Mouse (Mus musculus) left cerebral cortex, postnatal 14 days (tissue): ENCODE results near the gene Tekt4. TPM values are rescaled to one million over a fixed set of nuclear protein-coding genes. Genes with fewer than 3 reads are reported as not detected.

Experiments used
- DNase-seq, 2 experiments: peaks; one replicate each; pipeline ENCODE4 v3.0.0; 2021 to 2022; ENCODE audit warnings: low spot score in 2 of 2, mixed read lengths in 1 of 2
- intact Hi-C: fragments of 180-260 bp; cut with DNase I; formaldehyde crosslinking; loops from one replicate; pipeline ENCODE4 v1.15.1; 2025
- total RNA-seq, 2 experiments: library from RNA; stranded (reverse); gene quantifications; 2 replicates each; pipeline ENCODE4 v1.2.3; 2021

Gene Tekt4
- total RNA-seq, 2 experiments from 2014 or later: 1.5 to 3.8 TPM

DNA sequence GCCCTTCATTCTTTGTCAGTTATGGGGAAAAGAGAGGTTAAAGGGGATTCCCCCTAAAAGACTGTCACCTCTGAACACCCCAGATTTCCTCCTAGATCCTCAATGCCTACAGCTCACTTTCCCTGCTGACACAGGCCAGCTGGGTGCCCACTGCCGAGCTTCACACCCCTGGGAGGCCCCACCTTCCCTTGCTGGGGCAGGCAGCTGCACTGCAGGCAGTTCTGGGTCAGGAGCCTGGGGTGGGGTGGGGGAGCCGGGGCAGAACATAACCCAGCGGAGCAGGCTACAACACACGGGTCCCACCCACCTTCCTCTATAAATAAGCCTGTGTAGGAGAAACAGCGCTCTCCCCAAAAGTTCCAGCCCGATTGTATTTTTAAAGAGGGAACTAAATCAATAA, 24.5 kb upstream of the Tekt4 start:
- intact Hi-C loops: no loop called here
- no peak for DNase-seq

DNA sequence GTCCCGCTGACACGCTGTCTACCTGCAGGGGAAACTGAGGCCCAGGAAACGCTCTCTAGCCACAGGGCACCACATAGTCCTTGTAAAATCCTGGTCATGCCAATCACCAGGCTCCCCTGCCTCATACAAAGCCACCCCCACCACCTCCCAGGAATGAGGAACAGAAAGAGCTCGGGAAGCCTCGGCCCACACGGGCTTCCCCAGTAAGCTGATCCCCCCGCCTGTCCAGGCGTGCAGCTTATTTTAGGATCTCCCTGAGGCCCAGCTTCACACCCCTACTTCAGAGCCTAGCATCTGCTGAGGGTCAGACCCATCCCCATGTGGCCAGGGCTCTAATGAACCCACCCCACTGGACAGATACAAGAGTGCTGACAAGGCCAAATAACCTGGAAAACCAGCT, 23.9 kb upstream of the Tekt4 start:
- intact Hi-C loops: no loop called here
- DNase-seq: no peak

DNA sequence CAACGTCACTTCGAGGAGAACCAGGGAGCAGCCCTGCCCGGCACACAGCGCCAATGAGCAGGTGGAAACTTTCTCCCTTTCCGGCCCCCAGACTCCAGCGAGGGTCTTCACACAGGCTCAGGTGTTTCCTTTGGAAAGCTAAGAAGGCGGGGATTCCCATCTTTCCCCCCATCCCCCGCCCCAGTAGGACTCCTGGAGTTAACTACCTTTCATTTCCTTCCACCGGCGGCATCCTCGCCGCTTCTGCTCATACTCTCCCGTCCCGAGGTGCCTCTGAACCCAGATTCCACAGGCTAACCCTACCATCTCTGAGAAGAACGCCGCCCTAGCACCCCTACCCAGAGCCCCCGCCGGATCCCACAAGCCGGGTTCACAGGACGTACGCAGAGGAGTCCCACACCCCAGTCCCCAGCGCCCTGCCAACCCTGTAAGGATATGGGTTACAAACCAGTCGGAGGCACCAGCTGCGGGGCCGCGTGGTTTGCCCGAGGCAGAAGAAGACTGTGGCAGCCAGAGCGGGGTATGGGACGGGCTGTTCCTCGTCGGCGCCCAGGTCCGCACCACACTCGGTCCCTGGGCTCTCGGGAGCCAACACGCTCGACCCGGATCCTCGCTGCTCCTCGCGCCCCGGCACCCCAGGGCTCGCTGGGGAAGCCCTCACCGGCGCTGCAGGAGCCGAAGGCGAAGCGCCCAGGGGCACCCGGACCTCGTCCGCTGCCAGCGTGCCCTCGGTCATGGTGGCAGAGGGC, 21.8 kb upstream of the Tekt4 start:
- intact Hi-C loops: no loop called here
- peak in 1 of 2 experiments; percentile 27 for DNase-seq

DNA sequence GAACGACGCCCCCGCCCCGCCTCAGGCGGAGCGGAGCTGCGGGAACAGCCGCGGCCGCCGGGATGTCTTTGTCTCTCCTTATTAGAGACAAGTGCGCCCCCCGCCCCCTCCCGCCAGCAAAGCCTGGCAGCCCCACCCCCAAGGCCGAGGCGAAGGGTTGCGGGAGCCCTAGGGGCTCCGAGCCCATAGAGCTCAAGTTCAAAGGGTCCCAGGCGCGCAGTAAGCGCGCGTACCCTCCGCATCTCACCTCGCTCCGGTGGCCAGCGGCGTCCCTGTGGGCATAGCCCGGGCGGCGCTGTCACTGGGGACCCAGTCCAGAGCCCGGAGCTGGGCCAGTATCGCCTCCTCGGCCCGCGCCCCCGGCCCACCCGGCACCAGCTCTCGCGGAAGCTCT, 21.2 kb upstream of the Tekt4 start:
- no peak for DNase-seq
- intact Hi-C loops: no loop called here

DNA sequence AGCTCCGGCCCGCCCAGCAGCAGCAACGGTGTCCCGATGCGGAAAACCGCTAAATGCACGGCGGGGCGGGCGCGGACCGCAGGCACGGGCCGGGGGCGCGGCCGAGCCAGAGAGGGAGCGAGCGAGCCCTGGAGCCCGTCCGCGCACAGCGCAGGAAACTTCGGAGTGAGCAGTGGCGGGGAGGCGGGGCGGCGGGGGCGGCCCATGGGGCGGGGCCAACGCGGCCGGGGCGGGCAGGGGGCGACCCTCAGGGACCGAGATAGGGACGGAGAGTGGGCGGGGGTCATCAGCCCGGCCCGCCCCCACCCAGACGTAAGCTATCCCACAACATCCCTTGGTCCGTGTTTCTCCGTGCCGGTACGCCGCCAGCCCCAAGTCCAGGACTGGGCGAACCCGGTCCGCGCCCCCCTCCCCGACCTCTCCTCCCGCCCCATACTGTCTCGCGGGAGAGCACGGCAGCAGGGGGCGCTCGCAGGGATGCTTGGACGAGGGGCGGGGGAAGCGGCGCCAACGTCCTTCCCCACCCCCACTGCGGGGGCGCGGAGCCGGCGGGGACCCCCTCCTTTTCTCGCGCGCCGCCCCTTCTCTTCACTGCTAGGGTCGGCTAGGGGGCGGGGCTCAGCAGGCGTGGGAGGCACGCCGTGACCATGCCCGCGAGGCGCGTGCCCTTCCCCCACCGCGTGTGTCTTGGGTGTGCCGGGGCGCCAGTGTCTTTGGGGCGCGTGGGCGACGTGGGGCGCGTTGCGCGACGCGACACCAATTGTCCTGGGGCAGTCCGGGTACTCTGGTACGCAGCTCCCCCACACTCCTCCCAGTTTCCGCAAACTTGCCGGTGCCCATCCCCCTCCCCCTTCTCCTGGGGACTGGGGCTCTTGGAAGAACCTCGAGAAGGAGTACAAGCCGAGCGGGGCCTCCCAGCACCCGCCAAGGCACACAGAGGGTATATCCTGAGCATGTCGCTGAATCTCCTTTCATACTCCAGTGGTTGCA, 20.5 kb upstream of the Tekt4 start, which contains the start of gene Cacna1h:
Gene Cacna1h (minus strand): TSS at position 167 of the 990 bp plus-strand sequence.
- intact Hi-C loops: no loop called here
- peak; percentile 81 to 84 for DNase-seq

DNA sequence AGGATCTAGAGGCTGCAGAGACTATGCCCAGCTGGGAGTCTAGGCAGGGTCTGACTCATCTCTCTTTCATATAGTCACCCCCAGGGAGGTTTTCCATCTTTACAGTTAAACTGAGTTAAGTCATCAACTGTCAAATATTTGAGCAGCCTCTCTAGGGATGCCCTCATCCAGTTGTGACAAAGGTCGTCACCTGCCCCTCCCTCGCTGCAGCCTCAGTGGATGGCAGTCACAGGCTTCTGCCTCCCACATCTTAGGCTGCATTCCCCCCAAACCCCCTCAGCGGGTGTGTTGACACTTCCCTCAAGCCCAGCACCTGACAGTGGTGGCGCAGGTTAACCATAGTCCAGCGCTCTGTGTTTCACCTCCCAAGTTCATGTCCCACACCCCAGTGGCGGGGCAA, 13.0 kb upstream of the Tekt4 start:
- intact Hi-C loops: no loop called here
- DNase-seq: no peak

DNA sequence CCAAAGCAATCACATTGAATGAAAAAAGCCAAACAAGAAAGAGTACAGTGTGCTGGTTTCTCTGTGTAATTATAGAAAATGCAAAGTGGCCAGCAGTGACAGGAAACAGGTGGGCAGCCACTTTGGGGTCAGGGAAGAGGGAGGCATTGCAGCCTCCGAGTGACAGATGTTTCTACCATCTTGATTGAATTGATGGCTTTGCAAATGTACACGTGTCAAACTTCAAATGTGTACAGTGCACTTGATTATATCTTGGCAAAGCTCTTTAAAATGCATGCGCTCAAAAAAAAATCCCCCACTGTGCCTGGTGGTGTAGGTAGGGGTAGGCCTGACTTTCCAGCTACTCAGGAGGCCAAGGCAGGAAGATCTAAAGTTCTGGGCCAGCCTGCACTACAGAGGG, 11.5 kb upstream of the Tekt4 start:
- intact Hi-C loops: no loop called here

DNA sequence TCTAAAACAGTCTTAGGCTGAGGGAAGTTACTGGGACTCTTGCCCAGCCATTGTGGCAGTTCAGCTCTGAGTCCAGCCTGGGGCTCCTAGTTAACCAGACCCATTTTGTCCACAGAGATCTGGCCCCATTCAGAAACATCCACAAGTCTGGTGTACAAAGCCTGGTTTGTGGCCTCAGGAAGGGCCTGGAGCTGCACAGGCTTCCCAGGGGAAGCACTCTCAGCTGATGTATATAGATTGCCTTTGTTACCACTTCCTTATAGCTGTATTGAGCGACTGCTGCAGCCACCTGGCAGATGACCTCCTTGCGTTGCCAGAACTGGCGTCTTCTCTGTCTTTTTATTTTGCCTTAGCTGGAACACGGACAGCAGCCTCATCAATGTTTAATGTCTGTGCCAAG, 9.3 kb upstream of the Tekt4 start:
- intact Hi-C loops: no loop called here
- no peak for DNase-seq

More for the DNA sequence above, 11.5 kb upstream of the Tekt4 start:
- DNase-seq: no peak

DNA sequence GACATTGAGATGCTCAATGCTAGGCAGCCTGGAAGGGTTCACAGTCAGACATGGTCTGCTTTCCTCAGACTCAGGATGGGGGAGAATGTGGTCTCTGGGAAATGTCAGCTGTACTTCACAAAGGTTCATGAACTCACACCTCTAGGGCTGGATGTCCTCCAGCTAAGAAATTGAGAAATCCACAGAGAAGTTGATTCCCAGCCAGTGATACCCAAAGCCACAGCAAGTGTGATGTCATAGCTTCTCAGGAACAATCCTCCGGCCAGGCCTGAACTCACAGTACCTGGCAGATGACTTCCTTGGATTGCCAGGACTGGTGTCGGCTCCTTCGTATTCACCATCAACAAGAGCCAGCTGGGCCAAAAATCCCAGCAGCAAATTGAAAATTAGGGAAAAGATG, 8.6 kb upstream of the Tekt4 start:
- no peak for DNase-seq
- intact Hi-C loops: no loop called here

DNA sequence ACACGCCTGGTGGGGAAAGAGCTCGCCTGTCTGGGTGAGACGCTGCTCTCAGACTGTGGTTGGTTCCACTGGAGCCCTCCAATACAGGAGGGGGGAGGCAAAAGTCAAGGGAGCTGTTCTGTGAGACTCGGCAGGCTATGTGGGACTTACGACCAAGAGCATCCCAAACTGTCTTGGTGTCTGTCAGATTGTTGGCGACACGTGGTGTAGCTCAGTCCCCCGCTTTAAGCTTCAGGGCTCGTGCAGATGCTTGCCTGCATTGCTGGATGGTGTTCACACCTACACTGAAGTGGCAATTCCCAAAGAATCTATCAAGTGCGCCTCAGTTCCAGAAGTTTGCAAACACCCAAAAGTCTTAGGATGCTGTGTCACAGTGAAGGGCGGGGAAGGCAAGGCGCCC, 6.5 kb upstream of the Tekt4 start:
- peak in 1 of 2 experiments; percentile 49 for DNase-seq
- intact Hi-C loops: no loop called here

DNA sequence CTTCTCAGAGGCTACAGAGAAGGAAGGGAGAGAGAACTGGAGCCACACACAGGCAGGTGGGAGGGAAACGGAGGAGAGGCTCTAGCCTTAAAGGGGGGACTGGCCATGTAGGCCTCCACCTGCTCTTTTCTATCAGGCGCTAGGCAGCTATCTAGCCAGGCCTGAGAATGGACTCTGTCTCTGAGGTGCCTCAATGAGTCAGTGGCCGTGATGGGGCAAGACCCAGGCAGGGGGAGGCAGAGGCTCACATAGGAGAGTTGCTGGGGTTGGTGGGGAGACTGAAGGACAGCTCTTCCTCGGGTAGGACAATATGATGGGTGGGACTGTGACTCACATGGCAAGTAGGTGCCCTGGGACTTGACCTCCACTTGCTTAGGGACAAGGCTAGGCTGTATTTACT, 4.1 kb upstream of the Tekt4 start:
- no peak for DNase-seq
- intact Hi-C loops: no loop called here

DNA sequence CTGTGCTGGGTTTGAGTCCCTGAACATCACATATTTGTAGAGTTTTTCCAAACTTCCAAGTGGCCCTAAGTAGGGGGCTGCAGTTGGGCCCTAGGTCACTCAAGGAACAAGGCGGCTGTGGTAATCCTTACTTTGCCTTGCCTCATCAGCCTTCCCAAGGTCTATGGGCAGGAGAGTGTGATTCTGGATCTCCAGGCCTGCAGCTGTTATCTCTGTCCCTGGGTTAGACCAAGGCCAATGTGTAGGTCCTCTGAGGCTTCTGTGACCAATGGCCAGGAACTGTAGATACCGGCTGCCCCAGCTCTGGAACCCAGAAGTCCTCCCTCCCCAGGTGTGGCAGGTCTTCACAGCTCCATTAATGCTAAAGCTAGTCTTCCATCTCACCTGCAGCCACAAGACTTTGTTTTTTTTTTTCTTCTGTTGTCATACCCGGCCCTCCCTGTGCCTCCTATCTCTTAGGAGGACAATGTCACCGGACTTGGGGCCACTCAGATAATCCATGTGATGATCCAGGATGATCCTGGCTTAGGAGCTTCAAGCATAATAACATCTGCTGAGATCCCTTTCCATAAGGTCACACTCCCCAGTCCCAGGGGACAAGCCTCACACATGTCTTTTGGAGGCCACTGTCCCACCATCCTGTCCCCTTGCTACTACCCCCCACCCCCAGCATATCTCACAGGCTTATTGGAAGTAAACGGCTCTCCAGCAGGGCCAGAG, 2.0 kb upstream of the Tekt4 start:
- intact Hi-C loops: no loop called here

DNA sequence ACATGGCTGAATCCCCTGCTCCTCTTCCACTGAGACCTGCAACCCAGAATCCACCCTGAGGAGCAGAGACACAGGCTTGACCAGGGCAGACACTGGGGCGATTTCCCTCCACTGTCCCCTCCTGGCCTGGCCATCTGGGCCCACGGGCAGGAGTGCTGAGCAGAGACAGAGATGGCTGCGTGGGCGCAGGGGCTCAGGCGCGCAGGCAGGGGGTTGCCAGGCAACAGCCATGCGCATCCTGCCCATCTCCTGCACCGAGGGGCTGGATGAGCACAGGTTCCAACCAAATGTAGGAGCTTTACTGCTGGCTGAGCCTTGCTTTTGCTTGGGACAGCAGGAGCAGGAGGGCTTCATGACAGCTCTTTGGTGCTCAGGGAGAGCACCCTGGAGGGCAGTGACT, 2.1 kb downstream of the Tekt4 start:
- intact Hi-C loops: no loop called here
- DNase-seq: peak; percentile 78 to 85

More for the DNA sequence above, 2.0 kb upstream of the Tekt4 start:
- DNase-seq: no peak

DNA sequence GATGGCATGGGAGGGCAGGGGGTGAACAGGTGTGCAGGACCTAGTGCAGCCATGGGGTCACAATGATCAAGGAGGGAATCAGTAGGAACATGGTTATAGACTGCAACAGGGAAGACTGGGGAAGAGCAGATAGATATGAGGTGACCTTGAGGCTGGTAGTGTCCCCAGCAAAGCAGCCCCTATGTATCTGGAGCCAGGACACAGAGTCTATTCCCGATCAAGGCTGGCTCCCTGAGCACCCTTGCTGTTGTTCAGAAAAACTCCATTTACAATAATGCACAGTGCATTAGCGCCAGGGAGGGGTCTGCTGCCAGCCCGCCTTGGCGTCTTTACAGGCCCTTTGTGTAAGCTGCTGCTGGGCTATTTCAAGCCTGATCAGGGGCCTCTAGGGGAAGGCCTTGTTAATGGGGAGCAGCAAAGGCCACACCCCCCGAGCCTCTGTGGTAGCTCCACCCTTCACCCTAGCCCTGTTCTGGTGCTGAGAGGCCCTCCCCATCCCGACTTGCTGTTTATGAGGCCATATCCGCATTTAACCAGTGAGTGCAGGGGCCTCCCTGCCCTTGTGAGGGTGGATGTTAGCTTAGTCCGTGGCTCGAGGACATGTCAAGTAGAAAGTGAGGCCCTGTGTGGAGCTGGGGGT, 7.9 kb downstream of the Tekt4 start:
- intact Hi-C loops: loop anchor here (10.0 kb wide), 1 partner anchor 168 kb away; the partner anchor contains the start of gene Prss34
- no peak for DNase-seq

DNA sequence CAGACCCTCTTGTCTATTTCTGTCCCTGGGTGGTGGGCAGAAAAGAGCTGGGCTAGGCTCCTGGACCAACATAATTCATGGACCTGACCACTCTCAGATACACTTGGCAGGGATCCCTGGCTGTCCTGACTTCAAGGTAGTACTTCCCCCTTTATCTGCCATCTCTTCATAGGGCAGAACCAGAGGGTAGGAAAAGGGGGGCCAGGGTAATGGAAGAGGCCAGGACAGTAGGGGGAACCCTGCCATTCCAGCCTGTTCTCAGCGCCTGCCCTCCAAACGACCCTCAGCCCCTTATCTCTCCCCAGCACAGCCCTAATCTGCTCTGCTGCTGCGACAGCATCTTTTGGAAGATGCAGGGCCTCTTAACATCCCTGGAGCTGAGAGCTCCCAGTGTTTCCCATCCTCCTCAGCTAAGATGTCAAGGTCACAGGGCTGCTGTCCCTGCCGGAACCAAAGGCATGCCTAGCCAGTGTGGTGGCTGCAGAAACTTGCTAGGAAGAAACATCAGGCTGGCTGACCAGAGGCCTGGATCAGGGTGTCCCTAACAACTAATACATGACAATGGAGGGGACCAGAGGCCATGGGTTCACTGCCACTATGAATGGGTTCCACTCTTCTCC, 9.0 kb downstream of the Tekt4 start:
- intact Hi-C loops: loop anchor here (10.0 kb wide), 1 partner anchor 169 kb away; the partner anchor contains the start of gene Prss34
- DNase-seq: no peak

DNA sequence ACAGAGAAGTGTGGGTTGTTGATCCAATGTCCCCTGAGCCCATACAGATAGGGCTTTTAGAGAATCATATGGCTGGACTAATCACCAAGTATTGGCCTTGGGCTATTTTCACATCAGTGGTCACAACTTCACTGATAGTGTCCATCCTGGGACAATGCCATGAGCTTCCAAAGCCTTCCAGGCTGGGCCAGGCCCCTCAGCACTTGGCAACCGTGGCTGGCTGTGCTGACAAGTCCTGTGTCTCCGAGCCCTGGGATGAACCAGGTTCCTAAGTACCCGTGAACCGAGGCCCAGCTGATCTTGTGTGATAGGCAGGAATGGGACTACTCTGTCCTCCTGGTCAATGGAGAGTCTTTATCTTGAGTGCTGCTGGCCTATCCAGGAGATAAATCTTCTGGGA, 9.7 kb downstream of the Tekt4 start:
- intact Hi-C loops: loop anchor here (10.0 kb wide), 1 partner anchor 169 kb away; the partner anchor contains the start of gene Prss34
- no peak for DNase-seq

DNA sequence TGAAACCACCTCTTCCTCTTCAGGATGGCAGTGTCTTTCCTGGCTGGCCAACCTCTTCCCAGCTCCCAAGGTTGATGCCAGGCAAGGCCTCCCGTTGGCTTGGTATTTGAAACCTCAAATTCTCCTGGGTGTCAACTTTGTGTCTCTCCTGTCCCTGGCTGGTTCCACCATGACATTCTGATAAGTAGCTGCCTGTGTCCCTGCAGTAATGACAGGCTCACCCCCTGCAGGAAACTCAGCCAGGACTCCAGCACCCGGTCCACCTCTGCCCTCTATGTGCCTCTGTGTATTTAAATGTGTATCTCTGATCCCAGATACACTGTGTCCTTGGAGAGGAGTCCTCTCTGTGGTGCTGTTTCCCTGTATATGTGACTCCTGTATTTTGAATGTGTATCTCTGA, 11.8 kb downstream of the Tekt4 start:
- no peak for DNase-seq
- intact Hi-C loops: loop anchor here (10.0 kb wide), 1 partner anchor 171 kb away; the partner anchor contains the start of gene Prss34

DNA sequence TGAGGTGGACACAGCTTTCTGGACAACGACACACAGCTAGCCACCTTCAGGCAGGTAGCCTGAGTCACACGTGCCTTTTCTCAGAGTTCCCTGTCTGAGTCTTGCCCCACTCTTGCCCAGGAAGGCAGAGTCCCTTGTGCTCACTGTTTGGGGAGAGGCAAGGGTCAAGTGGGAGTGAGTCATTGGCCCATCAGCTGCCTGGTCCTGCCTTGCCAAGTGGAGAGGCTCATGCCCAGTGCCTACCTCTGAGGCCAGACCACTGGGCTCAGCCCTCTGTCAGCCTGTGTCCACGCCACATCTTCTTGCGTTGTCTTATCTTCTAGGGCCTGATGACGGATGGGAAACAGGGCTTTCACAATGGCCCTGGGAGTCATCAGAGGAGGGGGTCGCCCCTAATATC, 13.4 kb downstream of the Tekt4 start:
- DNase-seq: no peak
- intact Hi-C loops: loop anchor here (10.0 kb wide), 1 partner anchor 173 kb away; the partner anchor contains the start of gene Prss34
